Mouse (Mus musculus) limb, embryonic 13.5 days (tissue): ENCODE measurements around the gene Atp6v1e2. TPM values are rescaled to one million over a fixed set of nuclear protein-coding genes. Genes with fewer than 3 reads are reported as not detected.

Experiments
- ATAC-seq: fragments of 200-750 bp; cut with Nextera tagmentation; 2 replicates; pipeline ENCODE4 v1.8.0; 2017; ENCODE audit warnings: low read depth, moderate number of reproducible peaks, moderate TSS enrichment; ENCODE audit not compliant: low FRiP score
- H3K27ac ChIP-seq: fragments of 300-500 bp; sonication (generic); 2 replicates; pipeline ENCODE4 v1.5.1; 2015; ENCODE audit warnings: inconsistent platforms, mild to moderate bottlenecking, moderate library complexity
- H3K27me3 ChIP-seq: fragments of 300-500 bp; sonication (generic); 2 replicates; pipeline ENCODE4 v1.6.1; 2015; ENCODE audit warnings: mild to moderate bottlenecking, inconsistent platforms
- H3K36me3 ChIP-seq: fragments of 300-500 bp; sonication (generic); 2 replicates; pipeline ENCODE4 v1.6.1; 2015; ENCODE audit warnings: inconsistent platforms, mild to moderate bottlenecking, moderate library complexity
- H3K4me1 ChIP-seq: fragments of 300-500 bp; sonication (generic); 2 replicates; pipeline ENCODE4 v1.6.1; 2015; ENCODE audit warnings: inconsistent platforms
- H3K4me2 ChIP-seq: fragments of 300-500 bp; sonication (generic); replicated peaks from 2 replicates; pipeline ENCODE4 v1.6.1; 2015; ENCODE audit warnings: inconsistent platforms, mild to moderate bottlenecking, moderate library complexity
- H3K4me3 ChIP-seq: fragments of 300-500 bp; sonication (generic); 2 replicates; pipeline ENCODE4 v1.5.1; 2015; ENCODE audit warnings: moderate library complexity, mild to moderate bottlenecking, inconsistent platforms
- H3K9ac ChIP-seq: fragments of 300-500 bp; sonication (generic); 2 replicates; pipeline ENCODE4 v1.6.1; 2015; ENCODE audit warnings: mild to moderate bottlenecking, inconsistent platforms
- H3K9me3 ChIP-seq: fragments of 300-500 bp; sonication (generic); 2 replicates; pipeline ENCODE4 v1.6.1; 2016; ENCODE audit warnings: inconsistent platforms
- WGBS: fragments of 180-500 bp; shearing (Covaris S2); methylation state at CpG from one replicate; pipeline ENCODE4 v1.1.7; 2015; 5-methylcytosine and 5-hydroxymethylcytosine counted together
- polyA plus RNA-seq: library from polyadenylated mRNA; unstranded; fragments of >200 nt; fragmentation: Nextera tagmentation; extraction: Ambion mirVana; gene quantifications from 2 replicates; pipeline ENCODE4 v1.2.1, GENCODE M21; 2015

The Atp6v1e2 gene
- polyA plus RNA-seq, result not detected in 2 replicates

- Histone ChIP-seq H3K4me1 (peaks cover 14% of the 10 kb centered on the region), H3K36me3 (no peaks in the 10 kb centered on the region), H3K4me3 (no peak within 1 kb of the TSS), H3K9ac (no peak within 1 kb of the TSS), H3K27me3 (no peaks in the 10 kb centered on the region), H3K27ac (no peak within 1 kb of the TSS; the same call in 1 of the 2 replicates), H3K9me3 (no peaks in the 10 kb centered on the region), H3K4me2 (no peak within 1 kb of the TSS)
- ATAC-seq, result no peak
- 61% methylated on average over 28 of the region's 28 CpGs for WGBS
These were observed at the start of gene Atp6v1e2 for GRCm38 (mm10) chr17:86947840-86948796. Gene Atp6v1e2 (minus strand): TSS chr17:86947897.

DNA sequence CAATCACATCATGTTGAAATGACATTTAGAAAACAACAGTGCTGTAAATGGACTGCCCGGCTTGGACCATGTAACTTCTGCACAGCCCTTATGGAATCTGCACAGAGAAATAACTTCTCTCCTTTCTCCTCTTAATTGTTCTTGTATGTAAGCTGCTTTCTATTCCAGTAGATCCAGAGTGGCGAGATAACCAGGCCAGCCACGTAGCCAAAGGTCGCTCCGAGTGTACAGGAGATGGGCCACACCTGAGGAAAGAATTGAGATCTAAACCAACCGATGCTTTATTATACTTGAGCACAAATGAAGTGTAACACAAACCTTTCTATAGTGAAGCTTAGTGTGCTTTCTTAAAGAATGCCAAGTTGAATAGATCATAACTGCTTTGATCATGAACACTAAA lies 49.6 kb upstream of the Atp6v1e2 start:
- H3K9me3 ChIP-seq, result no peaks in the 10 kb centered on the region
- H3K4me1 ChIP-seq, result no peaks in the 10 kb centered on the region
- H3K27me3 ChIP-seq, result no peaks in the 10 kb centered on the region
- ATAC-seq, result no peak
- H3K4me3 ChIP-seq, result no peak overlapping the region
- no peak overlapping the region for H3K27ac ChIP-seq
- no peak overlapping the region for H3K4me2 ChIP-seq
- WGBS, result 93% methylated on average over 6 of the region's 6 CpGs
- no peak overlapping the region for H3K9ac ChIP-seq
- H3K36me3 ChIP-seq, result peaks cover 30% of the 10 kb centered on the region

- Histone ChIP-seq H3K27ac (no peak overlapping the region), H3K36me3 (peaks cover 4% of the 10 kb centered on the region), H3K27me3 (no peaks in the 10 kb centered on the region), H3K4me2 (no peak overlapping the region), H3K9ac (no peak overlapping the region), H3K4me3 (no peak overlapping the region), H3K9me3 (no peaks in the 10 kb centered on the region), H3K4me1 (peaks cover 19% of the 10 kb centered on the region)
- 83% methylated on average over 8 of the region's 8 CpGs for whole genome bisulfite sequencing
- ATAC-seq, result no peak
These were observed 43.6 kb upstream of the Atp6v1e2 start for GRCm38 (mm10) chr17:86991306-86991705.

GRCm38 (mm10) chr17:86988601-86989184 lies 41.0 kb upstream of the Atp6v1e2 start:
- H3K9ac ChIP-seq, result no peak overlapping the region
- ATAC-seq, result peak; percentile 45
- H3K4me2 ChIP-seq, result no peak overlapping the region
- no peaks in the 10 kb centered on the region for H3K9me3 ChIP-seq
- no peak overlapping the region for H3K4me3 ChIP-seq
- H3K27ac ChIP-seq, result no peak overlapping the region
- peaks cover 6% of the 10 kb centered on the region for H3K36me3 ChIP-seq
- 67% methylated on average over 6 of the region's 6 CpGs for WGBS
- peaks cover 29% of the 10 kb centered on the region for H3K4me1 ChIP-seq
- H3K27me3 ChIP-seq, result no peaks in the 10 kb centered on the region

DNA sequence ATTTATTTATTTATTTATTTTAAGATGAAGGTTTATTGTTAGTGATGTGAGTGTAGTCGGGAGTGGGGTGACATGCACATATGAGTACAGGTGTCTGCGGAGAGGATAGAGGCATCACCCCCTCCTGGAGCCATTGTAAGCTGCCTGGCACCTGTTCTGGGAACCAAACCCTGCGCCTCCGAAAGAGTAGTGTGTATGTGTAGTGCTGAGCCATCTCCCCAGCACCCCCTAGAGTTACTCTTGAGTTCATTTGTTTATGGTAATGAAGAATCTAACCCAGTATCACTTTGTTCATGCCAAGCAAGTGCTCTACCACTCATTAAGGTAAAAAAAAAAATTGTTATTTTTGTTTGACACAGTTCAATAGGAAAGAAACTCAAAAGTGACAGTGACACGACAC lies 40.5 kb upstream of the Atp6v1e2 start:
- Histone ChIP-seq H3K27ac (no peak overlapping the region), H3K9ac (no peak overlapping the region), H3K4me1 (peaks cover 29% of the 10 kb centered on the region), H3K36me3 (peaks cover 11% of the 10 kb centered on the region), H3K4me2 (no peak overlapping the region), H3K4me3 (no peak overlapping the region), H3K9me3 (no peaks in the 10 kb centered on the region), H3K27me3 (no peaks in the 10 kb centered on the region)
- ATAC-seq, result no peak
- WGBS, result 90% methylated on average over 5 of the region's 5 CpGs

DNA sequence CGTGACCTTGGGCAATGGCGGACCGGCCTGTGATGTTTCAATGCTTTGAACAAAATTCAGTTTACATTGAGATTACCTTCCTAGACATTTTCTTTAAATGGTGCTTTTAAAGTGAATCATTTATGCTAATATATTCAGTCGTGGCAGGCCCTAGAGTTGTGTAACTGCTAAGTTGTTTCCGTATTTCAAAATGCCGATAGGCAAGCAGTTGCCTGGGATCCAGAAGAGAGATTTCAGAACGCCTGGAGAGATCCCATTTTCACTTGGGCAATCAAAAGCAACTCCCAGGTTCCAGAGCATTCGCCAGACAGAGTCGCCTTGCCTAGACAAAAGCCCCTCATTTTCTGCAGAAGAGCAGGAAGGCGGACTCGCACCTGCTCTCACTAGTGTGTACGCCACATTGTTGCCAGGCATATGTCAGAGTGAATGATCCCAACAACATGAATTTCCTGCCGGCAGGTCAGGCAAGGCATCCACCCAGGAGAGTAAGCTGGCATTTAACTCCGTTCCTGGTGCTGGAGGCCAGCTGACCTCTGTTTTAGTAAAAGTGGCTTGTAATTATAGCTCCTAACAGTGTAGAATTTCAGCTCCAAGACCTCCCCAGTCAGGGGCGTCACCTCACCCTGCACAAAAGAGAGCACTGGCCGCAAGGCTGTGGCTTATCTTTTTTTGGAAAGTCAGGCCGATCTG lies 38.9 kb upstream of the Atp6v1e2 start:
- Histone ChIP-seq H3K9me3 (no peaks in the 10 kb centered on the region), H3K27ac (no peak overlapping the region), H3K4me3 (no peak overlapping the region), H3K36me3 (peaks cover 25% of the 10 kb centered on the region), H3K4me1 (peaks cover 29% of the 10 kb centered on the region), H3K9ac (no peak overlapping the region), H3K27me3 (no peaks in the 10 kb centered on the region), H3K4me2 (no peak overlapping the region)
- WGBS, result 56% methylated on average over 17 of the region's 17 CpGs
- ATAC-seq, result peak; percentile 38; the same call in 1 of the 2 replicates

- no peak overlapping the region for H3K9ac ChIP-seq
- peaks cover 20% of the 10 kb centered on the region for H3K4me1 ChIP-seq
- ATAC-seq, result no peak
- H3K9me3 ChIP-seq, result no peaks in the 10 kb centered on the region
- no peak overlapping the region for H3K4me2 ChIP-seq
- H3K27ac ChIP-seq, result no peak overlapping the region
- no peaks in the 10 kb centered on the region for H3K27me3 ChIP-seq
- H3K4me3 ChIP-seq, result no peak overlapping the region
- 70% methylated on average over 9 of the region's 9 CpGs for WGBS
- H3K36me3 ChIP-seq, result peaks cover 53% of the 10 kb centered on the region
These were observed 34.8 kb upstream of the Atp6v1e2 start for GRCm38 (mm10) chr17:86982497-86982896.

DNA sequence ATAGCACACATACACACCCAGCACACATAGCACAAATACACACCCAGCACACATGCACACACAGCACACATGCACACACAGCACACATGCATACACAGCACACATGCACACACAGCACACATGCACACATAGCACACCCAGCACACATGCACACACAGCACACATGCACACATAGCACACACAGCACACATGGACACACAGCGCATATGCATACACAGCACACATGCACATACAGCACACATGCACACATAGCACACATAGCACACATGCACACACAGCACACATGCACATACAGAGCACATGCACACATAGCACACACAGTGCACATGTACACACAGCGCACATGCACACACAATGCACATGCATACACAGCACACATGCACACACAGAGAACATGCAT lies 34.0 kb upstream of the Atp6v1e2 start:
- 99% methylated on average over 2 of the region's 2 CpGs for WGBS
- Histone ChIP-seq H3K27ac (no peak overlapping the region), H3K36me3 (peaks cover 53% of the 10 kb centered on the region), H3K4me3 (no peak overlapping the region), H3K27me3 (no peaks in the 10 kb centered on the region), H3K9me3 (no peaks in the 10 kb centered on the region), H3K4me1 (peaks cover 14% of the 10 kb centered on the region), H3K9ac (no peak overlapping the region), H3K4me2 (no peak overlapping the region)
- ATAC-seq, result no peak

DNA sequence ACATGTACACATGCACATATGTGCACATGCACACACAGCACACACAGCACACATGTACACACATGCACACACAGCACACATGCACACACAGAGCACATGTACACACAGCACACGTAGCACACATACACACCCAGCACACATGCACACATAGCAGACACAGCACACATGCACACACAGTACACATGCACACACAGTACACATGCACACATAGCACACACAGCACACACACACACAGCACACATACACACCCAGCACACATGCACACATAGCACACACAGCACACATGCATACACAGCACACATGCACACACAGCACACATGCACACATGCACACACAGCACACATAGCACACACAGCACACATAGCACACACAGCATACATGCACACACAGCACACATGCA lies 33.5 kb upstream of the Atp6v1e2 start:
- Histone ChIP-seq H3K36me3 (peaks cover 57% of the 10 kb centered on the region), H3K9me3 (no peaks in the 10 kb centered on the region), H3K4me1 (peaks cover 10% of the 10 kb centered on the region; the same call in 1 of the 2 replicates), H3K4me2 (no peak overlapping the region), H3K9ac (no peak overlapping the region), H3K4me3 (no peak overlapping the region), H3K27ac (no peak overlapping the region), H3K27me3 (no peaks in the 10 kb centered on the region)
- 90% methylated on average over 1 of the region's 1 CpGs for WGBS
- no peak for ATAC-seq

- no peaks in the 10 kb centered on the region for H3K27me3 ChIP-seq
- peaks cover 74% of the 10 kb centered on the region for H3K36me3 ChIP-seq
- WGBS, result 88% methylated on average over 6 of the region's 6 CpGs
- no peak for ATAC-seq
- H3K9me3 ChIP-seq, result no peaks in the 10 kb centered on the region
- no peak overlapping the region for H3K4me3 ChIP-seq
- no peak overlapping the region for H3K9ac ChIP-seq
- no peak overlapping the region for H3K4me2 ChIP-seq
- H3K4me1 ChIP-seq, result no peaks in the 10 kb centered on the region
- no peak overlapping the region for H3K27ac ChIP-seq
These were observed 30.8 kb upstream of the Atp6v1e2 start for GRCm38 (mm10) chr17:86978496-86978895.

DNA sequence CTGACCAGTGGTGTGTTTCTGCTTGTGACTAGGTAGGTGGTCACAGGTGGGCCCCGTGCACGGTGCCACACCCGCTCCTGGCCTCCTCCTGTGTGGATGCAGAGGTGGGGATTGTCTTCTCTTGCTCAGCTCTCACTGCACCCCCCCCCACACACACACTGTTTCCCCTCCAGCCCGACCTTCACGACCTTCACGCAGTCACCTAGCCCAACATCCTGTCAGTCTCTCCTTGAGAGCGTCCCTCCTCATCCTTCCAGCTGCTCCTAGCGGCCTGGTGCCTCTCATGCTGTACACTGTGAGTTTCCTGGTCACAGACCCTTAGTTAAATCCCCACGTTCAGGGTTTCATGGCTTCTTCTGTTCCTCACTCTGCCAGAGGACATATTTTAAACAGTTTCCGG lies 28.7 kb upstream of the Atp6v1e2 start:
- Histone ChIP-seq H3K4me3 (no peak overlapping the region), H3K27me3 (no peaks in the 10 kb centered on the region), H3K4me2 (no peak overlapping the region), H3K9me3 (no peaks in the 10 kb centered on the region), H3K27ac (no peak overlapping the region), H3K9ac (no peak overlapping the region), H3K4me1 (0 out of 2 replicates have a peak, but pooled peaks cover 3% of the 10 kb centered on the region), H3K36me3 (peaks cover 76% of the 10 kb centered on the region)
- 80% methylated on average over 10 of the region's 10 CpGs for WGBS
- ATAC-seq, result no peak

- no peak overlapping the region for H3K4me3 ChIP-seq
- H3K27me3 ChIP-seq, result no peaks in the 10 kb centered on the region
- H3K36me3 ChIP-seq, result peaks cover 72% of the 10 kb centered on the region
- no peak overlapping the region for H3K9ac ChIP-seq
- WGBS, result 91% methylated on average over 2 of the region's 2 CpGs
- H3K27ac ChIP-seq, result no peak overlapping the region
- peaks cover 11% of the 10 kb centered on the region for H3K4me1 ChIP-seq
- H3K4me2 ChIP-seq, result no peak overlapping the region
- no peaks in the 10 kb centered on the region for H3K9me3 ChIP-seq
- no peak for ATAC-seq
These were observed 25.4 kb upstream of the Atp6v1e2 start for GRCm38 (mm10) chr17:86973097-86973496.
